Mouse (Mus musculus) liver, embryonic 15.5 days (tissue): ENCODE results near the gene Tnfrsf8. TPM values are rescaled to one million over a fixed set of nuclear protein-coding genes. Genes with fewer than 3 reads are reported as not detected.

ENCODE experiments used
- ATAC-seq: fragments of 200-750 bp; cut with Nextera tagmentation; 2 replicates; pipeline ENCODE4 v1.8.0; 2017; ENCODE audit warnings: moderate number of reproducible peaks, mild to moderate bottlenecking, moderate library complexity; ENCODE audit not compliant: insufficient read depth
- H3K27ac ChIP-seq: fragments of 300-500 bp; sonication (generic); replicated peaks from 2 replicates; pipeline ENCODE4 v1.5.1; 2015; ENCODE audit warnings: mild to moderate bottlenecking, inconsistent platforms
- H3K27me3 ChIP-seq: fragments of 300-500 bp; sonication (generic); 2 replicates; pipeline ENCODE4 v1.6.1; 2015; ENCODE audit warnings: mild to moderate bottlenecking, inconsistent platforms
- H3K36me3 ChIP-seq: fragments of 300-500 bp; sonication (generic); replicated peaks from 2 replicates; pipeline ENCODE4 v1.6.1; 2015; ENCODE audit warnings: moderate library complexity, mild to moderate bottlenecking, inconsistent platforms
- H3K4me1 ChIP-seq: fragments of 300-500 bp; sonication (generic); replicated peaks from 2 replicates; pipeline ENCODE4 v1.6.1; 2015; ENCODE audit warnings: inconsistent platforms
- H3K4me2 ChIP-seq: fragments of 300-500 bp; sonication (generic); 2 replicates; pipeline ENCODE4 v1.6.1; 2015; ENCODE audit warnings: moderate library complexity, mild to moderate bottlenecking, inconsistent platforms
- H3K4me3 ChIP-seq: fragments of 300-500 bp; sonication (generic); replicated peaks from 2 replicates; pipeline ENCODE4 v1.5.1; 2015; ENCODE audit warnings: mild to moderate bottlenecking, inconsistent platforms
- H3K9ac ChIP-seq: fragments of 300-500 bp; sonication (generic); 2 replicates; pipeline ENCODE4 v1.6.1; 2015; ENCODE audit warnings: moderate library complexity, mild to moderate bottlenecking, inconsistent platforms
- H3K9me3 ChIP-seq: fragments of 300-500 bp; sonication (generic); replicated peaks from 2 replicates; pipeline ENCODE4 v1.6.1; 2016; ENCODE audit warnings: inconsistent platforms
- WGBS: fragments of 180-500 bp; shearing (Covaris S2); methylation state at CpG from one replicate; pipeline ENCODE4 v1.1.7; 2015; ENCODE audit warnings: mixed read lengths; ENCODE audit not compliant: insufficient replicate concordance; 5-methylcytosine and 5-hydroxymethylcytosine counted together
- polyA plus RNA-seq: library from polyadenylated mRNA; unstranded; fragments of >200 nt; fragmentation: Nextera tagmentation; extraction: Ambion mirVana; gene quantifications from 2 replicates; pipeline ENCODE4 v1.2.1, GENCODE M21; 2015

Tnfrsf8 gene
- polyA plus RNA-seq, 1 experiment from 2014 or later, result 0.07 TPM

GRCm38 (mm10) chr4:145323631-145324030 lies 8.7 kb upstream of the Tnfrsf8 start:
- H3K4me1 ChIP-seq, result no peaks in the 10 kb centered on the region
- H3K4me3 ChIP-seq, result no peak overlapping the region
- no peak overlapping the region for H3K9ac ChIP-seq
- H3K27ac ChIP-seq, result no peak overlapping the region
- no peak overlapping the region for H3K4me2 ChIP-seq
- ATAC-seq, result no peak
- H3K36me3 ChIP-seq, result no peaks in the 10 kb centered on the region
- H3K27me3 ChIP-seq, result no peaks in the 10 kb centered on the region
- H3K9me3 ChIP-seq, result no peaks in the 10 kb centered on the region
- 45% methylated on average over 3 of the region's 3 CpGs for WGBS

GRCm38 (mm10) chr4:145322995-145323627 lies 8.1 kb upstream of the Tnfrsf8 start:
- H3K9ac ChIP-seq, result no peak overlapping the region

GRCm38 (mm10) chr4:145322211-145322610 lies 7.2 kb upstream of the Tnfrsf8 start:
- Histone ChIP-seq H3K36me3 (no peaks in the 10 kb centered on the region), H3K27me3 (no peaks in the 10 kb centered on the region), H3K4me3 (no peak overlapping the region), H3K9ac (no peak overlapping the region), H3K27ac (no peak overlapping the region), H3K4me2 (no peak overlapping the region), H3K9me3 (no peaks in the 10 kb centered on the region), H3K4me1 (no peaks in the 10 kb centered on the region)
- no peak for ATAC-seq
- WGBS, result 60% methylated on average over 5 of the region's 5 CpGs

More at GRCm38 (mm10) chr4:145322995-145323627, 8.1 kb upstream of the Tnfrsf8 start:
- Histone ChIP-seq H3K9me3 (no peaks in the 10 kb centered on the region), H3K4me3 (no peak overlapping the region), H3K4me1 (no peaks in the 10 kb centered on the region), H3K4me2 (no peak overlapping the region), H3K27ac (no peak overlapping the region), H3K27me3 (no peaks in the 10 kb centered on the region), H3K36me3 (no peaks in the 10 kb centered on the region)
- WGBS, result 59% methylated on average over 8 of the region's 8 CpGs
- no peak for ATAC-seq

- Histone ChIP-seq H3K9me3 (no peaks in the 10 kb centered on the region), H3K4me1 (no peaks in the 10 kb centered on the region), H3K9ac (no peak overlapping the region), H3K4me2 (no peak overlapping the region), H3K36me3 (no peaks in the 10 kb centered on the region), H3K27me3 (peaks cover 3% of the 10 kb centered on the region; the same call in 1 of the 2 replicates), H3K27ac (no peak overlapping the region), H3K4me3 (no peak overlapping the region)
- no peak for ATAC-seq
- 49% methylated on average over 4 of the region's 4 CpGs for WGBS
These were observed 5.7 kb upstream of the Tnfrsf8 start for GRCm38 (mm10) chr4:145320624-145321023.

GRCm38 (mm10) chr4:145319274-145320226 lies 4.6 kb upstream of the Tnfrsf8 start:
- ATAC-seq, result no peak
- Histone ChIP-seq H3K9me3 (no peaks in the 10 kb centered on the region), H3K4me3 (no peak overlapping the region), H3K36me3 (no peaks in the 10 kb centered on the region), H3K9ac (no peak overlapping the region), H3K27me3 (peaks cover 13% of the 10 kb centered on the region), H3K4me1 (no peaks in the 10 kb centered on the region), H3K27ac (no peak overlapping the region), H3K4me2 (no peak overlapping the region)
- 53% methylated on average over 4 of the region's 4 CpGs for WGBS

GRCm38 (mm10) chr4:145316708-145317107 lies 1.7 kb upstream of the Tnfrsf8 start:
- Histone ChIP-seq H3K4me3 (no peak overlapping the region), H3K4me2 (no peak overlapping the region), H3K4me1 (no peaks in the 10 kb centered on the region), H3K9ac (no peak overlapping the region), H3K36me3 (no peaks in the 10 kb centered on the region), H3K27me3 (peaks cover 23% of the 10 kb centered on the region), H3K9me3 (no peaks in the 10 kb centered on the region), H3K27ac (no peak overlapping the region)
- ATAC-seq, result no peak
- WGBS, result 67% methylated on average over 5 of the region's 5 CpGs

GRCm38 (mm10) chr4:145313966-145314365 lies 998 bp downstream of the Tnfrsf8 start:
- Histone ChIP-seq H3K36me3 (no peaks in the 10 kb centered on the region), H3K9me3 (no peaks in the 10 kb centered on the region), H3K9ac (no peak overlapping the region), H3K27ac (no peak overlapping the region), H3K4me2 (no peak overlapping the region), H3K4me1 (no peaks in the 10 kb centered on the region), H3K4me3 (no peak overlapping the region), H3K27me3 (peaks cover 23% of the 10 kb centered on the region)
- no peak for ATAC-seq
- WGBS, result 51% methylated on average over 4 of the region's 4 CpGs

- Histone ChIP-seq H3K4me2 (no peak overlapping the region), H3K9me3 (no peaks in the 10 kb centered on the region), H3K4me3 (no peak overlapping the region), H3K4me1 (no peaks in the 10 kb centered on the region), H3K9ac (no peak overlapping the region), H3K27ac (no peak overlapping the region), H3K27me3 (peaks cover 23% of the 10 kb centered on the region), H3K36me3 (no peaks in the 10 kb centered on the region)
- ATAC-seq, result no peak
- WGBS, result 67% methylated on average over 3 of the region's 3 CpGs
These were observed 1.7 kb downstream of the Tnfrsf8 start for GRCm38 (mm10) chr4:145313256-145313655.

- no peak overlapping the region for H3K4me3 ChIP-seq
- 30% methylated on average over 7 of the region's 7 CpGs for WGBS
- no peaks in the 10 kb centered on the region for H3K4me1 ChIP-seq
- peaks cover 23% of the 10 kb centered on the region for H3K27me3 ChIP-seq
- H3K4me2 ChIP-seq, result no peak overlapping the region
- H3K9me3 ChIP-seq, result no peaks in the 10 kb centered on the region
- H3K36me3 ChIP-seq, result no peaks in the 10 kb centered on the region
- no peak overlapping the region for H3K9ac ChIP-seq
- H3K27ac ChIP-seq, result no peak overlapping the region
- ATAC-seq, result no peak
These were observed 2.4 kb downstream of the Tnfrsf8 start for GRCm38 (mm10) chr4:145312530-145312929.

GRCm38 (mm10) chr4:145310859-145311258 lies 4.1 kb downstream of the Tnfrsf8 start:
- Histone ChIP-seq H3K4me3 (no peak overlapping the region), H3K4me2 (no peak overlapping the region), H3K36me3 (no peaks in the 10 kb centered on the region), H3K4me1 (no peaks in the 10 kb centered on the region), H3K9me3 (no peaks in the 10 kb centered on the region), H3K9ac (no peak overlapping the region), H3K27ac (no peak overlapping the region), H3K27me3 (peaks cover 21% of the 10 kb centered on the region)
- WGBS, result 54% methylated on average over 2 of the region's 2 CpGs
- ATAC-seq, result no peak

GRCm38 (mm10) chr4:145306422-145306821 lies 8.5 kb downstream of the Tnfrsf8 start:
- no peak overlapping the region for H3K4me3 ChIP-seq
- ATAC-seq, result no peak
- no peaks in the 10 kb centered on the region for H3K36me3 ChIP-seq
- no peaks in the 10 kb centered on the region for H3K27me3 ChIP-seq
- H3K27ac ChIP-seq, result no peak overlapping the region
- H3K9me3 ChIP-seq, result no peaks in the 10 kb centered on the region
- no peak overlapping the region for H3K9ac ChIP-seq
- no peak overlapping the region for H3K4me2 ChIP-seq
- no peaks in the 10 kb centered on the region for H3K4me1 ChIP-seq
- 48% methylated on average over 4 of the region's 4 CpGs for WGBS
